Mouse (Mus musculus): ENCODE measurements around the gene Cers6.

Cers6 gene

DNA sequence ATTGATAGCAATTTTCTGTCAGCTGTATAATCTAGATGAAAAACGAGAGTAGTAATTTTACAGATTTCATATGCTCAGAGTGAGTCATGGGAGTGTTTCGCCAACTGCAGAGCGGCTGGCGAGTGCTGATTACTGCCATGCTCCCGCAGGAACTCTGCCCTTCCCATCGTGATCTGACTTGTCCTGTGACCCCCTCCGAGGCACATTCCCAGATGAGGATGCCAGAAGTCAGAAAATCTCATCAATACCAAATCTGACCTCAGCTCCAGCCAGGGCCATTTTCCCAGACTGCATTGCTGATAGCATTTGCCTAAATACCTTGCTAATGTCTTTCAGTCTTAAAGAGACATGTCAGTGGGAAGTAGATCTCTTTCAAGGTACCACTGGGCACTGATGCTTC lies 187.9 kb downstream of the Cers6 start:
- TF ChIP-seq POU5F1 (IDR thresholded peaks at IDR 0.05; ENCODE audit: borderline replicate concordance, low read length) (no peak), NANOG (IDR thresholded peaks at IDR 0.05; ENCODE audit: borderline replicate concordance, low read length) (no peak), CTCF (conservative IDR thresholded peaks at IDR 0.05; ENCODE audit: low read length) (no peak)
- H3K27me3 ChIP-seq (ENCODE audit: insufficient read depth, low read length) = no peaks in the 10 kb centered on the region
- 0 out of 2 replicates have a peak, but pooled peaks cover 3% of the 10 kb centered on the region for H3K36me3 ChIP-seq (ENCODE audit: insufficient read depth, low read length)
- peaks cover 80% of the 10 kb centered on the region for H3K4me1 ChIP-seq (replicated peaks; ENCODE audit: low read depth, low read length)
- H3K9me3 ChIP-seq (ENCODE audit: low read length) = no peaks in the 10 kb centered on the region
- H3K4me3 ChIP-seq (replicated peaks; ENCODE audit: low read length) = 0 out of 2 replicates have a peak overlapping the region, but pooled peaks have one; percentile 7

- H3K27me3 ChIP-seq (ENCODE audit: insufficient read depth, low read length) = no peaks in the 10 kb centered on the region
- H3K4me3 ChIP-seq (replicated peaks; ENCODE audit: low read length) = no peak overlapping the region
- peaks cover 79% of the 10 kb centered on the region for H3K4me1 ChIP-seq (replicated peaks; ENCODE audit: low read depth, low read length)
- TF ChIP-seq POU5F1 (IDR thresholded peaks at IDR 0.05; ENCODE audit: borderline replicate concordance, low read length) = no peak
- 0 out of 2 replicates have a peak, but pooled peaks cover 3% of the 10 kb centered on the region for H3K36me3 ChIP-seq (ENCODE audit: insufficient read depth, low read length)
- H3K9me3 ChIP-seq (ENCODE audit: low read length) = no peaks in the 10 kb centered on the region
Observed at GRCm38 (mm10) chr2:69050189-69050588, 188.9 kb downstream of the Cers6 start.

- Histone ChIP-seq H3K4me3 (replicated peaks; ENCODE audit: low read length) (no peak overlapping the region), H3K36me3 (ENCODE audit: insufficient read depth, low read length) (0 out of 2 replicates have a peak, but pooled peaks cover 3% of the 10 kb centered on the region), H3K27me3 (ENCODE audit: insufficient read depth, low read length) (no peaks in the 10 kb centered on the region), H3K9me3 (ENCODE audit: low read length) (no peaks in the 10 kb centered on the region), H3K4me1 (replicated peaks; ENCODE audit: low read depth, low read length) (peaks cover 70% of the 10 kb centered on the region)
- TF ChIP-seq CTCF (conservative IDR thresholded peaks at IDR 0.05; ENCODE audit: low read length) (no peak), NANOG (IDR thresholded peaks at IDR 0.05; ENCODE audit: borderline replicate concordance, low read length) (no peak), POU5F1 (IDR thresholded peaks at IDR 0.05; ENCODE audit: borderline replicate concordance, low read length) (no peak)
Observed at GRCm38 (mm10) chr2:69051596-69051995, 190.4 kb downstream of the Cers6 start.

- TF ChIP-seq NANOG (IDR thresholded peaks at IDR 0.05; ENCODE audit: borderline replicate concordance, low read length) (no peak), CTCF (conservative IDR thresholded peaks at IDR 0.05; ENCODE audit: low read length) (no peak), POU5F1 (IDR thresholded peaks at IDR 0.05; ENCODE audit: borderline replicate concordance, low read length) (no peak)
Observed at GRCm38 (mm10) chr2:69053210-69053858, 192.1 kb downstream of the Cers6 start.

DNA sequence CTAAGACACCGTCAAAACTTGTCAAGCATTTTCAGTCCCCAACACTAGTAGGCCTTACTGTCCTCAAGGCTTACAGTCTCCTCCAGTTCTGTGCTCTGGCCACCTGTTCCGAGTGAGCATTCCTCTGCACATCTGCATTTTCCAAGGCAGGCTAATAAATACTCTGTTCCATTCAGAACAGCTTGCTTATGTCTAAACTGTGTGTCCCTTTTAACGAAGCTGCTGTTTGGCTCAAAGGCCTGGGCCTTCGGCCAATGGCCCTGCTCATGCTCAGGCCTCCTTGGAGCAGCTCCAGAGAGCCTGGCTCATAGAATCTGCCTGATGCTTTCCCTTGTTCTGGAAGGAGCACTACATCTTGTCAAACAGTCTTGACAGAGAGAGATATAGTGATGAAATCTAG lies 193.0 kb downstream of the Cers6 start:
- TF ChIP-seq NANOG (IDR thresholded peaks at IDR 0.05; ENCODE audit: borderline replicate concordance, low read length) (no peak), CTCF (conservative IDR thresholded peaks at IDR 0.05; ENCODE audit: low read length) (no peak), POU5F1 (IDR thresholded peaks at IDR 0.05; ENCODE audit: borderline replicate concordance, low read length) (no peak)
- no peak overlapping the region for H3K4me3 ChIP-seq (replicated peaks; ENCODE audit: low read length)
- H3K4me1 ChIP-seq (replicated peaks; ENCODE audit: low read depth, low read length) = peaks cover 43% of the 10 kb centered on the region

More at GRCm38 (mm10) chr2:69053210-69053858, 192.1 kb downstream of the Cers6 start:
- Histone ChIP-seq H3K9me3 (ENCODE audit: low read length) (no peaks in the 10 kb centered on the region), H3K4me1 (replicated peaks; ENCODE audit: low read depth, low read length) (peaks cover 52% of the 10 kb centered on the region), H3K27me3 (ENCODE audit: insufficient read depth, low read length) (no peaks in the 10 kb centered on the region), H3K36me3 (ENCODE audit: insufficient read depth, low read length) (0 out of 2 replicates have a peak, but pooled peaks cover 3% of the 10 kb centered on the region), H3K4me3 (replicated peaks; ENCODE audit: low read length) (no peak overlapping the region)

DNA sequence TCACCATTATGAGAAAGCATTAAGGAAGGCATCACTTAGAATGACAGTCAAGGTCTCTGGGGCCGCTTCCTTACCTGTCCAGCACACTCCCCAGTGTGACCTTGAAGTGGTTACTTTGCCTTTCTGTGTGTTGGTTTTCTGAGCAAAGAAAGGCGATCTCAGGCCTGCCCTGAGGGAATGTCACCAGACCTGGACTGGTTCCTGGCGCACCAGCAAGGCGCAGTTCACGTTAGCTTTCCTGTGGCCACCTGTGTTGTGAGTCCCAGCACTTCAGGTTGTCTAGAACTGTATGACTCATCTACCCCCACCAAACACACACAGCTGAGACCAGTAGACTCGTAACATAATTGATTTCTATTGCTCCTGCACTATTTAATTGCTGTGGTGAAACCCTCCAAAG lies 193.9 kb downstream of the Cers6 start:
- Histone ChIP-seq H3K9me3 (ENCODE audit: low read length) (no peaks in the 10 kb centered on the region), H3K4me3 (replicated peaks; ENCODE audit: low read length) (no peak overlapping the region), H3K27me3 (ENCODE audit: insufficient read depth, low read length) (no peaks in the 10 kb centered on the region), H3K4me1 (replicated peaks; ENCODE audit: low read depth, low read length) (peaks cover 34% of the 10 kb centered on the region), H3K36me3 (ENCODE audit: insufficient read depth, low read length) (0 out of 2 replicates have a peak, but pooled peaks cover 3% of the 10 kb centered on the region)
- TF ChIP-seq NANOG (IDR thresholded peaks at IDR 0.05; ENCODE audit: borderline replicate concordance, low read length) (no peak), POU5F1 (IDR thresholded peaks at IDR 0.05; ENCODE audit: borderline replicate concordance, low read length) (no peak), CTCF (conservative IDR thresholded peaks at IDR 0.05; ENCODE audit: low read length) (no peak)

More for the DNA sequence above, 193.0 kb downstream of the Cers6 start:
- H3K36me3 ChIP-seq (ENCODE audit: insufficient read depth, low read length) = 0 out of 2 replicates have a peak, but pooled peaks cover 3% of the 10 kb centered on the region
- no peaks in the 10 kb centered on the region for H3K27me3 ChIP-seq (ENCODE audit: insufficient read depth, low read length)
- H3K9me3 ChIP-seq (ENCODE audit: low read length) = no peaks in the 10 kb centered on the region

GRCm38 (mm10) chr2:69061313-69061712 lies 200.1 kb downstream of the Cers6 start:
- TF ChIP-seq CTCF (conservative IDR thresholded peaks at IDR 0.05; ENCODE audit: low read length) = peak; percentile 42
- no peak for TF ChIP-seq NANOG (IDR thresholded peaks at IDR 0.05; ENCODE audit: borderline replicate concordance, low read length)
- Histone ChIP-seq H3K4me1 (replicated peaks; ENCODE audit: low read depth, low read length) (no peaks in the 10 kb centered on the region), H3K27me3 (ENCODE audit: insufficient read depth, low read length) (no peaks in the 10 kb centered on the region), H3K4me3 (replicated peaks; ENCODE audit: low read length) (no peak overlapping the region), H3K36me3 (ENCODE audit: insufficient read depth, low read length) (no peaks in the 10 kb centered on the region), H3K9me3 (ENCODE audit: low read length) (peaks cover 3% of the 10 kb centered on the region; the same call in 1 of the 2 replicates)

- Histone ChIP-seq H3K4me3 (replicated peaks; ENCODE audit: low read length) (no peak overlapping the region), H3K4me1 (replicated peaks; ENCODE audit: low read depth, low read length) (no peaks in the 10 kb centered on the region), H3K27me3 (ENCODE audit: insufficient read depth, low read length) (no peaks in the 10 kb centered on the region), H3K9me3 (ENCODE audit: low read length) (peaks cover 4% of the 10 kb centered on the region; the same call in 1 of the 2 replicates), H3K36me3 (ENCODE audit: insufficient read depth, low read length) (no peaks in the 10 kb centered on the region)
- TF ChIP-seq CTCF (conservative IDR thresholded peaks at IDR 0.05; ENCODE audit: low read length) (no peak), NANOG (IDR thresholded peaks at IDR 0.05; ENCODE audit: borderline replicate concordance, low read length) (no peak), POU5F1 (IDR thresholded peaks at IDR 0.05; ENCODE audit: borderline replicate concordance, low read length) (no peak)
Observed at GRCm38 (mm10) chr2:69061910-69062689, 200.9 kb downstream of the Cers6 start.

Measured in E14TG2a.4 (cell line).